Mouse (Mus musculus) heart, embryonic 16.5 days (tissue): ENCODE results near the gene Fut4. TPM values are rescaled to one million over a fixed set of nuclear protein-coding genes. Genes with fewer than 3 reads are reported as not detected.
"Not testable (repeated sequence)": the region's sequence is repeated elsewhere in the genome, so short reads cannot be mapped to it uniquely, and the experiment has no call there.

Experiments
- ATAC-seq: fragments of 200-750 bp; cut with Nextera tagmentation; replicated peaks from 2 replicates; pipeline ENCODE4 v1.8.0; 2017; ENCODE audit warnings: moderate number of reproducible peaks; ENCODE audit not compliant: insufficient read depth, low FRiP score; ENCODE audit errors: extremely low read depth
- H3K27ac ChIP-seq: fragments of 300-500 bp; sonication (generic); 2 replicates; pipeline ENCODE4 v1.5.1; 2014; ENCODE audit warnings: mild to moderate bottlenecking, low read length, control low read depth, moderate library complexity
- H3K27me3 ChIP-seq: fragments of 300-500 bp; sonication (generic); 2 replicates; pipeline ENCODE4 v1.6.1; 2014; ENCODE audit warnings: low read length, mixed read lengths; ENCODE audit not compliant: control insufficient read depth, insufficient read depth
- H3K36me3 ChIP-seq: fragments of 300-500 bp; sonication (generic); 2 replicates; pipeline ENCODE4 v1.6.1; 2014; ENCODE audit not compliant: control insufficient read depth, insufficient read depth
- H3K4me1 ChIP-seq: fragments of 300-500 bp; sonication (generic); 2 replicates; pipeline ENCODE4 v1.6.1; 2014; ENCODE audit warnings: low read length, mixed read lengths; ENCODE audit not compliant: control insufficient read depth, insufficient read depth
- H3K4me2 ChIP-seq: fragments of 300-500 bp; sonication (generic); 2 replicates; pipeline ENCODE4 v1.6.1; 2014; ENCODE audit warnings: low read depth, mild to moderate bottlenecking, control low read depth, low read length
- H3K4me3 ChIP-seq: fragments of 300-500 bp; sonication (generic); 2 replicates; pipeline ENCODE4 v1.5.1; 2014; ENCODE audit warnings: mild to moderate bottlenecking, control low read depth, low read length
- H3K9ac ChIP-seq: fragments of 300-500 bp; sonication (generic); 2 replicates; pipeline ENCODE4 v1.6.1; 2014; ENCODE audit warnings: low read length, control low read depth
- H3K9me3 ChIP-seq: fragments of 300-500 bp; sonication (generic); replicated peaks from 2 replicates; pipeline ENCODE4 v1.6.1; 2016; ENCODE audit warnings: low read length; ENCODE audit not compliant: control insufficient read depth
- WGBS: fragments of 180-500 bp; shearing (Covaris S2); extraction: QIAGEN DNeasy Blood & Tissue Kit; methylation state at CpG from one replicate; pipeline ENCODE4 v1.1.7; 2014; 5-methylcytosine and 5-hydroxymethylcytosine counted together
- polyA plus RNA-seq: library from polyadenylated mRNA; unstranded; fragments of >200 nt; fragmentation: Nextera tagmentation; extraction: Ambion mirVana; gene quantifications from 2 replicates; pipeline ENCODE4 v1.2.1, GENCODE M21; 2015

Fut4 gene
- polyA plus RNA-seq, 1 experiment from 2014 or later, result 1.2 TPM

- Histone ChIP-seq H3K4me2 (peak overlapping the region; percentile 58), H3K4me3 (peak overlapping the region; percentile 34), H3K36me3 (no peaks in the 10 kb centered on the region), H3K27ac (peak overlapping the region; percentile 51), H3K27me3 (no peaks in the 10 kb centered on the region), H3K9ac (peak overlapping the region; percentile 60), H3K4me1 (peaks cover 11% of the 10 kb centered on the region), H3K9me3 (no peaks in the 10 kb centered on the region)
- ATAC-seq, result peak; percentile 67
- WGBS, result 18% methylated on average over 14 of the region's 14 CpGs
These were observed 34.4 kb downstream of the Fut4 start for GRCm38 (mm10) chr9:14717689-14718331.

DNA sequence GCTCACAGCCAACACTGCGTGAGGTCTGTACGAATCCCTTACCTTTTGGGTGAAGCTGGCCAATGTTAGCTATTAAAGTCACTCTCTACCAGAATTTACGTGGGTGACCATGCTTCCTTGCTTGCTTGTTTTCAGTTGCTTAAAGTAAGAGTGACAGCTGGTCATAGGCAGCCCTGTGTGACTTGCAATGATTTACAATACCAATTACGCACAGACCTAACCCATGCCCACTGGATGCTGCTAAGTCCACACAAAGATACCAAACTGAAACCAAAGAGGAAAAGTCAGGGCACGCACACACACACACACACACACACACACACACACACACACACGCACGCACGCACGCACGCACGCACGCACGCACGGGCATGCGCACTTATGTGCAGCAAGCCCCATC is 36.9 kb downstream of the Fut4 start:
- no peak overlapping the region for H3K4me3 ChIP-seq
- no peak overlapping the region for H3K27ac ChIP-seq
- H3K27me3 ChIP-seq, result no peaks in the 10 kb centered on the region
- ATAC-seq, result no peak
- no peak overlapping the region for H3K9ac ChIP-seq
- no peaks in the 10 kb centered on the region for H3K9me3 ChIP-seq
- H3K36me3 ChIP-seq, result no peaks in the 10 kb centered on the region
- H3K4me1 ChIP-seq, result peaks cover 11% of the 10 kb centered on the region
- no peak overlapping the region for H3K4me2 ChIP-seq
- WGBS, result 93% methylated on average over 15 of the region's 15 CpGs

GRCm38 (mm10) chr9:14710910-14711309 is 41.3 kb downstream of the Fut4 start:
- Histone ChIP-seq H3K4me2 (no peak overlapping the region), H3K9me3 (no peaks in the 10 kb centered on the region), H3K36me3 (no peaks in the 10 kb centered on the region), H3K4me3 (no peak overlapping the region), H3K27ac (no peak overlapping the region), H3K9ac (no peak overlapping the region), H3K4me1 (peaks cover 2% of the 10 kb centered on the region; the same call in 1 of the 2 replicates), H3K27me3 (no peaks in the 10 kb centered on the region)
- no peak for ATAC-seq
- WGBS, result 77% methylated on average over 3 of the region's 3 CpGs

DNA sequence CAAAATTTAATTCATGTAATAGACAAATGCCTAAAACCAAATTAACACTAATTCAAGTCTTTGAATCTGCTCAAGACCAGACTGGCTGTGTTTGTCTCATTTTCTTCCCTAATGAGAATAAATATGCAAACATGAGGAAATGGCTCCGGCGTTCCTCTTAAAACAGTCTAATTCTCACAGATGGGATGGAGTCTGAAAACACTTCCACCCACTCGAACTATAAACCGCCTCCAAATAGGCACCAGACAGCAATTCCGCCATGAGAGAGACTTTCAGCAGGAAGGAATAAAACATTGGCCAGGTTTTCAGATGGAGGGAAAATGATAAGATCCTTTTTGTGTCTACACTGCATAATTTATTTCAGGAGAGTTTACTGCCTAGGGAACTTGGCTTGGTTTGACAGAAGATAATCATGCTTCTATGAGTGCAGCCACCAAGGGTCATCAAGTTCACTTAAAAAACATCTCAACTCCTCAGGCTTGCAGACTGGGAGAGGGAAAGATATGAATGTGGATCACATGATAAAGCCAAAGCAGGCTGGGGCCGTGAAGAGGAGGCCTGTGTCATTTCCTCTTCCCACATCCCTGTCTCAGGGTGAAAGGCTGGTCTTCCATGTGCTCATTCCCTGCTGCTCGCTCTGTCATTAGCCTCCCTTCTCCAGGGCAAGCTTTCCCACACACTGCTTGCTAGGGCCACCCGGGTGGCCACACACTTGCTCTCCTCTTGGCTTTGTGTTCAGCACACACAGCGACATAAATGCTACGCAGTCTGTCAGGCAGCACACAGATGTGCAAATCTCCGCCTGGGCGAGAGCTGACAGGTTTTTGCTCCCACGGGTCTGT is 46.7 kb downstream of the Fut4 start:
- no peak overlapping the region for H3K4me3 ChIP-seq
- no peaks in the 10 kb centered on the region for H3K36me3 ChIP-seq
- no peak overlapping the region; the same call in 1 of the 2 replicates for H3K9ac ChIP-seq
- H3K27me3 ChIP-seq, result no peaks in the 10 kb centered on the region
- ATAC-seq, result no peak
- no peak overlapping the region for H3K4me2 ChIP-seq
- H3K27ac ChIP-seq, result no peak overlapping the region
- peaks cover 4% of the 10 kb centered on the region; the same call in 1 of the 2 replicates for H3K4me1 ChIP-seq
- H3K9me3 ChIP-seq, result no peaks in the 10 kb centered on the region
- 58% methylated on average over 13 of the region's 13 CpGs for WGBS

DNA sequence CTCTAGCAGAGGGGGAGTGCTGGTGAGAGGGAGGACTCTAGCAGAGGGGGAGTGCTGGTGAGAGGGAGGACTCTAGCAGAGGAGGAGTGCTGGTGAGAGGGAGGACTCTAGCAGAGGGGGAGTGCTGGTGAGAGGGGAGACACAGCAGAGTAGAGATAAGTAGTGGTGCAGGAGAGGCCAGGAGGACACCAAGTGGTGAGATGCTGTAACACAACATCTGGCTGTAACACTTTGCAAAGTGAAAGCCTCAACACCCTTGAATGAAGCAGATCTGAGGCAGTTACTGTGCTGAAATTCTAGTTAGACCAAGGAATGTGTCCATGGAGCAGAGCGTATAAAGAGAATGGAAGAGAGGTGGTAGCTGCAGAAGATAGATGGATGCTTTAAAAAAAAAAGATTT is 51.4 kb downstream of the Fut4 start:
- not testable (repeated sequence) for H3K4me1 ChIP-seq, H3K27me3 ChIP-seq, H3K36me3 ChIP-seq, ATAC-seq, H3K4me2 ChIP-seq, H3K9ac ChIP-seq, H3K27ac ChIP-seq, H3K9me3 ChIP-seq, H3K4me3 ChIP-seq
- WGBS, result 82% methylated on average over 1 of the region's 1 CpGs

DNA sequence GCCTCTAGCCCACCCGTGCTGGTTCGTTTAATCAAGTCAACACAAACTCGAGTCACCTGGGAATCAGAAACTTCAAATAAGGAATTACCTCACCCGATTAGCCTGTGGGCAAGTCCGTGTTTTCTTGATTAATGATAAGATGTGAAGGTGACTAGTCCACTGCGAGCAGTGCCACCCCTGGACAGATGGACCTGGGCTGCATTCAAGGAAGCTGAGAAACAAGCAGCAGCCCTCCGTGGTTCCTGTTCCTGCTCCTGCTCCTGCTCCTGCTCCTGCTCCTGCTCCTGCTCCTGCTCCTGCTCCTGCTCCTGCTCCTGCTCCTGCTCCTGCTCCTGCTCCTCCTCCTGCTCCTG is 52.9 kb downstream of the Fut4 start:
- H3K27me3 ChIP-seq, result no peaks in the 10 kb centered on the region
- H3K4me3 ChIP-seq, result no peak overlapping the region
- no peak overlapping the region for H3K4me2 ChIP-seq
- no peaks in the 10 kb centered on the region for H3K9me3 ChIP-seq
- H3K4me1 ChIP-seq, result no peaks in the 10 kb centered on the region
- 35% methylated on average over 7 of the region's 7 CpGs for WGBS
- no peak for ATAC-seq
- H3K9ac ChIP-seq, result no peak overlapping the region
- H3K36me3 ChIP-seq, result no peaks in the 10 kb centered on the region
- H3K27ac ChIP-seq, result no peak overlapping the region

DNA sequence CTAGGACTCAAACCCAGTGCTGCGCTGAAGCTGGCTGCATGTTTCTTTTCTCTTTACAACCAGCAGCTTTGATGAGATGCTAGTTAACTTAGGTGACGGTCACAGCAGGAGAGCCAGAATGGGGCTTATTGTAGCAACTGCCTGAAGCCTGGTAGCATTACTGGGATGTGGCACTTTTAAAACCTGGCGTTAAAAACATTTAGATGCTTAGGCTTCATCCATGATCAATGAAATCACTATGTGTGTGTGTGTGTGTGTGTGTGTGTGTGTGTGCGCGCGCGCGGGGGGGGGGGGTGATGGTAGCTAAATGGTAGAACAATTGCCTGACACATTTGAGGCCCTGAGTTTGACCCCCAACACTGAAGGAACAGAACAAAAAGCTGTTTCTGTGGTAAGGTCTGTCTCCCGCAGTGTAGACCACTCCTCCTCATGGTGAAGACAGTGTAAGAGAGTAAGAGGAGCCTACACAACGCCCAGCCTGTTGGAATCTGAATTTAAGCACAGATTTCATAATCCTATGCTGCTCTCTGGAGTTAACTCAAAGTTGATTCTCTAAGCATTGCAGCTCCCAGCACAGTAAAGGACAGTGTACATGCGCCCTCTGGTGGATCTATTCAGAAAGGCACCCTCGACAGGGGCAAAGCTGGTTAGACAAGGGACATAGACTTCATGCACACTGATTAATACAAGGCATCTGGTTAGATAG is 53.5 kb downstream of the Fut4 start:
- Histone ChIP-seq H3K27me3 (no peaks in the 10 kb centered on the region), H3K9ac (no peak overlapping the region), H3K4me1 (no peaks in the 10 kb centered on the region), H3K4me2 (no peak overlapping the region), H3K9me3 (no peaks in the 10 kb centered on the region), H3K4me3 (no peak overlapping the region), H3K36me3 (no peaks in the 10 kb centered on the region), H3K27ac (no peak overlapping the region)
- WGBS, result 48% methylated on average over 12 of the region's 12 CpGs
- peak; percentile 82 for ATAC-seq
